Comparison of ENCODE assay signal across 35 mouse cellular contexts in genomic region chr15:77129154-77129553, GRCm38 (mm10).
"Had no signal": no experiment of that assay in that cellular context is flagged by ENCODE, and none has a peak within 500 bp of the region (broad histone marks: within the 10 kb centered on the region; RNA-seq: fewer than 3 reads in every experiment).

No protein-coding gene starts in this region.

- H3K4me2 ChIP-seq: heart, embryonic 11.5 days; heart, embryonic 12.5 days; heart, embryonic 13.5 days; heart, embryonic 15.5 days; hindbrain, embryonic 12.5 days; hindbrain, embryonic 13.5 days; hindbrain, embryonic 14.5 days; hindbrain, embryonic 15.5 days; intestine, embryonic 15.5 days; kidney, embryonic 15.5 days had no signal

- H3K4me1 ChIP-seq: hindbrain, embryonic 10.5 days; hindbrain, embryonic 12.5 days; hindbrain, embryonic 13.5 days; hindbrain, embryonic 15.5 days; intestine, embryonic 15.5 days; kidney, embryonic 15.5 days had no signal

- H3K9ac ChIP-seq: heart, embryonic 12.5 days; heart, embryonic 13.5 days; heart, embryonic 15.5 days; hindbrain, embryonic 12.5 days; hindbrain, embryonic 13.5 days; hindbrain, embryonic 14.5 days; hindbrain, embryonic 15.5 days; intestine, embryonic 15.5 days; kidney, embryonic 15.5 days had no signal

- DNase-seq: heart, postnatal 10 days; heart, postnatal 14 days; heart, postnatal 36 days; heart, postnatal 4 days; kidney, adult 11 months; kidney, adult 18-20 months; kidney, adult 2 months; kidney, adult 8-10 months; kidney, adult 9 months; kidney, postnatal 10 days; kidney, postnatal 14 days; kidney, postnatal 25 days; kidney, postnatal 36 days; kidney, postnatal 4 days; layer of hippocampus, adult 9-11 months; layer of hippocampus, postnatal 36 days had no signal

- H3K27me3 ChIP-seq: heart, embryonic 12.5 days; heart, embryonic 13.5 days; heart, embryonic 15.5 days; hindbrain, embryonic 12.5 days; hindbrain, embryonic 13.5 days; hindbrain, embryonic 15.5 days; intestine, embryonic 15.5 days; kidney, embryonic 15.5 days had no signal

- ATAC-seq: hindbrain, embryonic 16.5 days; hindbrain, postnatal 0 days; inflammation-experienced regulatory T-cells, adult 6 months; intestine, embryonic 15.5 days; intestine, embryonic 16.5 days; intestine, postnatal 0 days had no signal

- H3K27ac ChIP-seq: heart, embryonic 10.5 days; heart, embryonic 13.5 days; heart, embryonic 15.5 days; hindbrain, embryonic 10.5 days; hindbrain, embryonic 12.5 days; hindbrain, embryonic 13.5 days; hindbrain, embryonic 14.5 days; hindbrain, embryonic 15.5 days; hindbrain, postnatal 0 days; intestine, embryonic 15.5 days; kidney, embryonic 15.5 days; kidney, postnatal 0 days; layer of hippocampus, adult 2 months had no signal

- H3K9me3 ChIP-seq: heart, embryonic 10.5 days; heart, embryonic 12.5 days; heart, embryonic 13.5 days; heart, embryonic 15.5 days; hindbrain, embryonic 10.5 days; hindbrain, embryonic 13.5 days; hindbrain, embryonic 15.5 days; intestine, embryonic 15.5 days; kidney, embryonic 15.5 days had no signal

- H3K4me3 ChIP-seq: heart, embryonic 10.5 days; heart, embryonic 12.5 days; heart, embryonic 13.5 days; heart, embryonic 15.5 days; hindbrain, embryonic 10.5 days; hindbrain, embryonic 12.5 days; hindbrain, embryonic 13.5 days; hindbrain, embryonic 15.5 days; intestine, embryonic 15.5 days; kidney, embryonic 15.5 days; layer of hippocampus, adult 2 months had no signal
